Mouse (Mus musculus): Measurements from ENCODE around the gene D17Wsu92e.

The D17Wsu92e gene

DNA sequence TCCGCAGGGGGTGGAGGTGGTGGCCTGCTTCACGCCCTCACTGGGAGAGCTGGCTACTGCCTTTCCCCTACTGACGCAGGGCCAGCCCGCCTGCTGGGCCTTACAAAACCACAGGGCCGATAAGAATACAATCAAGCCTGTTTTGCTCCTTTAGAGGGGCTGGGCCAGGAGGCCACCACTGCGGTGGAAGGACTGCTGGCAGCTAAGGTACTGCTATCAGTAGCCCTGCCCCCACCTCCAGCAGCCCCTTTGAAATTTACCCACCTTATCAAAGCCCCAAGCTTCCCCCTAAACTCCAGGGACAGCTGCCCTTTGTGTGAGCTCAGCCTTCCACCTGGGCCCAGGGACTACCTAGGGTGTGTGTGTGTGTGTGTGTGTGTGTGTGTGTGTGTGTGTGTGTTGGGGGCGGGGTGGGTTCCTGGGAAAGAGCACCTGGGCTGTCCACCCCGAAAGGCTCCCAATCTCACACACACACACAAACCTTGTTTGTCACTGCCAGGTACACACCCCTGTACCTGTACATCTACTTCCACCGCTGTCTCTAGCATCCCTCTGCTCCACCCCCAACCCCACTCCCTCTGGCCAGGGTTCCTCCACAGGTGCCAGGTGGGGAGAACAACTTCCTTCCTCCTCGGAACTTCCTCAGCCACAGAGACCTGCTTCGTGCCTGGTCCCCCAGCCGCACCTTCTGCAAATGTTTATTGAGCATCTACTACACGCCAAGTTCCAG is 85.9 kb downstream of the D17Wsu92e start:
- DNase-seq: no peak

DNA sequence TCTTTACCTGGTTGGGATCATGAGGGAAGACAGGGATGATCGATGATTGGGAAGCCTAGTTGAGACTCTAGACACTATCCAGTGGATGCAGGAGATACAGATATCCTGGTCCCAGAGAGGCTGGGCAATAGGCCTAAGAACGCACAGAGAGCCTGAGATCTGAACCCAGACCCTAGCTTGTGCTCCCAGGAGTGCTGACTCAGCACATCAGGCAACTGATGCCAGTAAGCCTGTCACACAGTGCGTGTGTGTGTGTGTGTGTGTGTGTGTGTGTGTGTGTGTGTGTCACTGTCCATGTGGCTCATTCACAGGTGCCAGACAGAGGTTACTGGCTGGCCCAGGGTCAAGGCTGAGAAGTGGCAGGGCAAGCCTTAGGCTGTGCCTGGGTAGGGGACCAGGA is 87.8 kb downstream of the D17Wsu92e start:
- no peak for DNase-seq

GRCm38 (mm10) chr17:27732152-27732551 is 88.3 kb downstream of the D17Wsu92e start:
- DNase-seq: no peak

DNA sequence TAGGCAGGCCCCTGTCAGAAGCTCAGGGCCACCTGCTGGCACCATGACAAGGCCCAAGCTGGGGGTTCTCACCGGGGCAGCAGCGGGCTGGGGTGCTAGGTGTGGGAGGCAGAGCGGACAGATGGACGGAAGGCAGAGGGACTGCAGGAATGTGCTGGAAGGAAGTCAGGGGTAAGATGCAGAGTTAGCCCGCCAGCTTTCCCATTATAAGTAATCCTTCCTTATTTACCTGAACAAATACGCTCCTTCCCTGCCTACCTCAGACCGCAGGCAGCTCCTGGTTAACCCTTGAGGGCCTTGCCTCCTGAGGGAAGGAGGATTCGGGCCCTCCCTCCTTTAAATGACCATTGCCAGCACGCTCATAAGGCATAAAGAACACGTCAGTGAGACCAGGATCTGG is 91.7 kb downstream of the D17Wsu92e start, which contains the start of gene Spdef:
Spdef (minus strand) TSS at position 186 of the 400 bp plus-strand sequence.
- no peak for DNase-seq

DNA sequence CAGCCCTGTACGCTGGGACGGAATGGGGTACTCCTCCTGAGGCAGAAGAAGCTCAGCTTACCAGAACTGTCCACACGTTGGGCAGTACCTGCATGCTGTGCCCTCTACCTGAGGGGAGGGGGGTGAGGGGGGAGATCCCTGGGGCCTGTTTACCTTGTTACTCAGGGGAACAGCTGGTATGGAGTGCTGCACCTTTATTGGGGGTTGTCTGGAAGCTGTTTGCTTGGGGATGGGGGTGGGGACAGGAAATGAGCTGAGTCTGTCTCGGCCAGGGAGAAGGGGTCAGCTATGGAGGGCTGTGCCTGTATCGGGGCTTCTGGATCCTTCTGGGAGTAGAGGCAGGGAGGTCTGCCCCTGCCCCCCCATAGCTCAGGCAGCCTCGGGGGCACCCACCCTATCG is 93.9 kb downstream of the D17Wsu92e start:
- DNase-seq: no peak

- no peak for DNase-seq
These were observed 95.0 kb downstream of the D17Wsu92e start for GRCm38 (mm10) chr17:27725412-27725811.

GRCm38 (mm10) chr17:27725011-27725410 is 95.4 kb downstream of the D17Wsu92e start:
- no peak for DNase-seq

- DNase-seq: no peak
These were observed 96.1 kb downstream of the D17Wsu92e start for GRCm38 (mm10) chr17:27724327-27724726.

- peak; percentile 91 for DNase-seq
These were observed 99.3 kb downstream of the D17Wsu92e start for GRCm38 (mm10) chr17:27721125-27721664.

DNA sequence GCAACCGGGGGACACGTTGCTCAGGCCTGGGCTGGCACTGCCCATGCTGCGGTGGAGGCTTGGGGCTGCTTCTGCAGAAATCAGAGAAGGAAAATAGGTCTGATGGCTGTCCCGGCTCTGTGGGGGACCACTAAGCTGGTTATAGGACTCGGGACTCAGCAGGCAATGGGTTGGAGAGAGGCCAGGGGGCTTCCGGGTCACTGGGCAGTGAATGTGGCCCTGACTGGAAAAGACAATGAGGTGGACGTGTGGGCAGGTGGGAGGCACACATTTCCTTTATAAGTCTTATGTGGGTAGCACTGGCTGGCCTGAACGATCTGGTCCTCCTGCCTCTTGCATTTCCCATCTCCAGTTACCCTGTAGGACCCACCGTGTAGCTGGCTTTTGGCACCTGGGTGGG is 100.1 kb downstream of the D17Wsu92e start:
- no peak for DNase-seq

DNA sequence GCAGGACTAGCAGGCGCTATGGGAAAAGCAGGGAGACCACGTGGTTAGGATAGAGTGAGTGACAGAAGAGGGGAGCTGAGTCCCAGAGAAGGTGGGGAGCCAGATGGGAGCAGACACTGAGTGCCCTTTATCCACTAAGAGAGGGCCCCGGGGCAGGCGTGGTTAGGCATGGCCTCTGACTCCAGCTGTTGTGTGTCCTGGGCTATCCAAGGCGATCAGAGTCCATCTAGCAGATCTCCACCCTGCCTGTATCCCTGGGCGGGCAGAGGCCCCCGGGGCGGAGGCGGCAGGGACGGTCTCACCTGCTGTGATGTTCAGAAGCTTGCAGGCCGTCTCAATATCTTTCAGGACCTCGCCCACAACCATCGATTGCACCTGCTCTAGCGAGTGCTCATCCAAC is 100.8 kb downstream of the D17Wsu92e start:
- DNase-seq: no peak

- no peak for DNase-seq
These were observed 102.2 kb downstream of the D17Wsu92e start for GRCm38 (mm10) chr17:27718250-27718649.

DNA sequence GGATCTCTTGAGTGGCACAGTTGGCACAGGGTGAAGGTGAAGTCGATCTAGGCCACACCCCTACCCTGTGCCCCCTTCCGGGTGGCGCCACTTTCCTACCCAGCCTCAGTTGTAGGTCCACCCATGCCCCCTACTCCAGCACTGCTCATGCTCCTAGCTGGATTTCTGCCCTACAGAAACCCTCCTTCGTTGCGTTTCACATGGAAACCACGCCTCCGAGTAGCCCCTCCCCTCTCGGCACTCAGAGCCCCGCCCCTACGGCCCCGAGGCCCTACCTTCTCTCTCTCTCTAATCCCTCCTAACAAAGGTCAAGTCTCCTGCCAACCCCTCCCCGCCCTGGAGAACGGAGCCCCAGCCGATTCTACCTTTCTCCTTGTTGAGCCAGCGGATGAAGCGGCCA is 103.6 kb downstream of the D17Wsu92e start:
- DNase-seq: no peak

GRCm38 (mm10) chr17:27712832-27713231 is 107.6 kb downstream of the D17Wsu92e start:
- no peak for DNase-seq

DNA sequence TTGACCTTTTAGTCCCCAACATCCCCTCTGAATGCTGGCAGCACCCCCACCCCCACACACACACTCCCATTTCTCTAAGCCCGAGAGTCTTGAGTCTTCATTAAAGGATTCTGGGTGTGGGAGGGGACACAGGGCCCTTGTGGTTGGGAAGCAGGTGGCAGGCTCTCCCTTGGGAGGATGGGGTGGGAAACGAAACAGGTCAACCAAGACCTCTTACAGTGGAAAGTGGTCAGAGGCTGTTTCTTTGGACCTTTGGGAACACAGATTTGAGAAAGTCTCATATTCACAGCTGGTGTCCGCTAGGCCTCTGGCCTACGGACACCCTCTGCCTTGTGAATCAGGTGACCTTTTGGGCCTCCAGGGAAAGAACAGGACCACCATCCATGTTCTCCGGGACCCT is 110.8 kb downstream of the D17Wsu92e start:
- no peak for DNase-seq

DNA sequence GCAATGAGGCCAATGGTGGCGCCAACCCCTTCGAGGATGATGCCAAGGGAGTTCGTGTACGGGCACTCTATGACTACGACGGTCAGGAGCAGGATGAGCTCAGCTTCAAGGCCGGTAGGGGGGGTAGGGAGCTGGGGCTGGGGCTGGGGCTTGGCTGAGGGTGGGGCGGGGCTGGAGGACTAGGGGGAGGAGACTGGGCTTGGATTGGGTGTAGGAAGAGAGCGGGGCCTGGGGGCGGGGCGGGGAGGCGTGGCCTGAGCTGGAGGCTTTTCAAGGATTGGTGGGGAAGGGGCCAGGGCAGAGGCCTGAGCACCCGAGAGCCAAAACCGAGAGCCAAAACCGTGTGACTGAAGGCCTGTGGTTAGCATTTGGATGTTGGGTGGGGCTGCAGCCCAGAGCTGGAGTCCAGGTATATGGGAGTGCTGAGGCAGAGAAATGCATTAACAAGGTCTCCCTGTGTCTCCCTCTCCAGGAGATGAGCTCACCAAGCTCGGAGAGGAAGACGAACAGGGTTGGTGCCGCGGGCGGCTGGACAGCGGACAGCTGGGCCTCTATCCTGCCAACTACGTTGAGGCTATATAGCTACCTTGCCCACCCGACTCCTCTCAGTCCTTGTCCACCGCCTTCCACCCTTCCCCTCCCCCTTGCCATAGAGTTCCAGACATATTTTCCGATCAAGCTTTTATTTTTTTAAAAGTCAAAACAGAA is 112.3 kb downstream of the D17Wsu92e start:
- no peak for DNase-seq

DNA sequence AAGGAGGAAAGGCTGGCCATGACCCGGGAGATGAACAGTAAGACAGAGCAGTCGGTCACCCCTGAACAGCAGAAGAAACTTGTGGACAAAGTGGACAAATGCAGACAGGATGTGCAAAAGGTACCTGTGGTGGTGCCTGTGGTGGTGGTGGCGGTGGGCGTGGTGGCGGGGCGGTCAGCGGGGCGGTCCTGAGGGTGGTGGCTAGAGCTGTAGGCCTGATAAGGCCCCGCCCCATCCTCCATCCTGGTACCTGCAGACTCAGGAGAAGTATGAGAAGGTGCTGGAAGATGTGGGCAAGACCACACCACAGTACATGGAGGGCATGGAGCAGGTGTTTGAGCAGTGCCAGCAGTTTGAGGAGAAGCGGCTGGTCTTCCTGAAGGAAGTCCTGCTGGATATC is 114.8 kb downstream of the D17Wsu92e start:
- no peak for DNase-seq

- no peak for DNase-seq
These were observed 116.4 kb downstream of the D17Wsu92e start for GRCm38 (mm10) chr17:27703961-27704621.

DNA sequence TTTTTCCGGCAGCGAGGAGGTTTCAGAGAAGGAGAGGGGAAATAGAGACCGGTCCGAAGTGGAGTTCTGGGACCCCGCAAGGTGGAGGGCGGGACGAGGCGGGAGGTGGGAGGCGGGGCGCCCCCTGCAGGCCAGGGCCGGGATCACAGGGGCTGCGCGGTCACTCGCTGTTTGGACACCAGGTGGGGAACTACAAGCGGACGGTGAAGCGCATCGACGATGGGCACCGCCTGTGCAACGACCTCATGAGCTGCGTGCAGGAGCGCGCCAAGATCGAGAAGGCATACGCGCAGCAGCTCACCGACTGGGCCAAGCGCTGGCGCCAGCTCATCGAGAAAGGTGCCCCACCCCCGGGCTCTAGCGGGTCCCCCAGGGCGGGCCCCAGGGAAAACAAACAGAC is 117.9 kb downstream of the D17Wsu92e start:
- no peak for DNase-seq

DNA sequence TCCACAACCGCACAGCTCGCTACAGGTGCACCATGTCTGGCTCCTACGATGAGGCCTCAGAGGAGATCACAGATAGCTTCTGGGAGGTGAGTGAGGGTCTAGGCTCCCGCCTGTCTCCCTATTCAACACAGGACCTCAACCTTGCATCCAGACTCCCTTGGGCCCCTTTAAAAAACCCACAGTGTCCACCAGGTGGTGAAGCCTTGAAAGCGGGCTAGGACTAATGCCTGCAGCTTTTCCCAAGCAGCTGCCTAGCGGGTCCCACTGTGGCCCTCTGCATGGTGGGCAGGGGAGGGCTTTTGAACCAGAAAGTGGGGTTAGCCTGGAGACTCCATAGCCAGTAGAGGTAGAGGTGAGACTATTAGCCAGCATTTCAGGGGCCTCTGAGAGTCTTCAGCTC is 118.6 kb downstream of the D17Wsu92e start:
- no peak for DNase-seq

Data from cerebellum, adult 9-10 months (tissue).